Mouse (Mus musculus): ENCODE measurements around the gene Itga2b. TPM values are rescaled to one million over a fixed set of nuclear protein-coding genes. Genes with fewer than 3 reads are reported as not detected.

The Itga2b gene
- polyA plus RNA-seq, 2 experiments = 20.0 to 35.4 TPM

DNA sequence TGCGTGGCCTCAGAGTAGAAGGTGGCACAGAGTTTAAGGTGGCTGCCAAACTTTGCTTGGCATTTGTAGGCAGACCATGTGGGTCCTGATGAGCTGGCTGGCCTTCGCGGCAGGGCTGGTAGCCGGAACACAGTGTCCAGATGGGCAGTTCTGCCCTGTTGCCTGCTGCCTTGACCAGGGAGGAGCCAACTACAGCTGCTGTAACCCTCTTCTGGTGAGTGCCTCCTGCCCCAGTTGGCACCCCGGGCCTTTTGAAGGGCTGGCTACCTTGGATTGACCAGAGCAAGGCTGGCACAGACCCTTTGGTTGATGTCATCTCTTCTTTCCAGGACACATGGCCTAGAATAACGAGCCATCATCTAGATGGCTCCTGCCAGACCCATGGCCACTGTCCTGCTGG is 37.0 kb downstream of the Itga2b start:
- Histone ChIP-seq H3K27me3 (ENCODE audit: control insufficient read depth, insufficient read depth, low read length) (peaks cover 10% of the 10 kb centered on the region), H3K4me2 (ENCODE audit: low read depth) (no peak overlapping the region), H3K9me3 (ENCODE audit: control insufficient read depth, low read length) (no peaks in the 10 kb centered on the region), H3K4me3 (ENCODE audit: insufficient read depth in 1 of 2, low read depth in 2 of 2, low read length in 2 of 2) (no peak overlapping the region), H3K27ac (no peak overlapping the region), H3K9ac (replicated peaks) (no peak overlapping the region), H3K4me1 (replicated peaks; ENCODE audit: control insufficient read depth in 2 of 2, insufficient read depth in 2 of 2, low read length in 1 of 2) (peaks cover 5 to 14% of the 10 kb centered on the region in 2 experiments; a peak in 3 of 4 replicates), H3K36me3 (replicated peaks; ENCODE audit: control insufficient read depth, insufficient read depth, low read depth) (no peaks in the 10 kb centered on the region)
- ATAC-seq (ENCODE audit: insufficient read depth) = no peak
- no peak for TF ChIP-seq CTCF (IDR thresholded peaks at IDR 0.05; ENCODE audit: low read depth)
- no peak for TF ChIP-seq EP300 (IDR thresholded peaks at IDR 0.05; ENCODE audit: low read depth)
- 73% methylated on average over 6 of the region's 6 CpGs for WGBS (ENCODE audit: insufficient replicate concordance)
- DNase-seq (ENCODE audit: low read depth in 3 of 3, low spot score in 3 of 3) = no peak

DNA sequence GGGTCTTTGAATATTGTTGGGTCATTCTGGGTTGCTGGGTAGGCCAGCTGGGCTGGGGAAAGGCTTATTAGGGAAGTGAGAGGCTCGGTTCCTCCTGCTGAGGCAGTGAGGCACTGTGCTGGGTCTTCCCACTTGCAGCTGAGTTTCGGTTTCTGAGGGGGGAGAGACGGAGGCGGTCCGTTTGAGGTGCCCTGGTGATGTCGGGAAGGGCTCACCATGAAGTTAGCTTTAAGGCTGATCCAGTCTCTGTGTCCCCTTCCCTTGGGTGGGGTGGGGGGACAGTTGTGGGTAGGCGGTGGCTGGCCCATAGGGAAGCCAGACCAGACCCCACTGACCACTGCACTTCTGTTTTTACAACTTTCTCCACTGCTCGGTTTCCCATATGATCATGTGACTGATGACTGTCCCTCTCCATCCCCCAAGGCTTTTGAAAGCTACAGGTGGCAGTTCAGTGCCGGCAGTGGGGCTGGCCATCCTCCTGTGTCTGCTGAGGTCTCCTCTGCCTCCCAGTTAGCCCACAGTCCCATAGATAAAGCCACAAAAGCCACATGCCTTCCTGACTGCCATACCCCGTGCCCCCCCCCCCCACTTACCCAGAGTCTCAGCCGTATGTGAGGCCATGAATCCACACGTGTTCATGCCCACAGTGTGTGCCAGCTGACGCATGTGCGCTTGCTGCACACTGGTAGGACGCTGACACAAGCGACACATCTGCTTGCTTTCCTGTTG is 37.6 kb downstream of the Itga2b start:
- no peak overlapping the region for H3K9ac ChIP-seq (replicated peaks)
- H3K27ac ChIP-seq = no peak overlapping the region
- H3K9me3 ChIP-seq (ENCODE audit: control insufficient read depth, low read length) = no peaks in the 10 kb centered on the region
- WGBS (ENCODE audit: insufficient replicate concordance) = 16% methylated on average over 16 of the region's 16 CpGs
- ATAC-seq (ENCODE audit: insufficient read depth) (no peak), DNase-seq (ENCODE audit: low read depth in 3 of 3, low spot score in 3 of 3) (no peak)
- H3K4me3 ChIP-seq (ENCODE audit: insufficient read depth in 1 of 2, low read depth in 2 of 2, low read length in 2 of 2) = peak overlapping the region in 1 of 2 experiments; percentile 17; a peak in 2 of 4 replicates
- peaks cover 4% of the 10 kb centered on the region for H3K27me3 ChIP-seq (ENCODE audit: control insufficient read depth, insufficient read depth, low read length)
- H3K4me1 ChIP-seq (replicated peaks; ENCODE audit: control insufficient read depth in 2 of 2, insufficient read depth in 2 of 2, low read length in 1 of 2) = peaks cover 5 to 14% of the 10 kb centered on the region in 2 experiments; a peak in 3 of 4 replicates
- TF ChIP-seq EP300 (IDR thresholded peaks at IDR 0.05; ENCODE audit: low read depth) = no peak
- no peaks in the 10 kb centered on the region for H3K36me3 ChIP-seq (replicated peaks; ENCODE audit: control insufficient read depth, insufficient read depth, low read depth)
- peak overlapping the region; percentile 1; the same call in 1 of the 2 replicates for H3K4me2 ChIP-seq (ENCODE audit: low read depth)

DNA sequence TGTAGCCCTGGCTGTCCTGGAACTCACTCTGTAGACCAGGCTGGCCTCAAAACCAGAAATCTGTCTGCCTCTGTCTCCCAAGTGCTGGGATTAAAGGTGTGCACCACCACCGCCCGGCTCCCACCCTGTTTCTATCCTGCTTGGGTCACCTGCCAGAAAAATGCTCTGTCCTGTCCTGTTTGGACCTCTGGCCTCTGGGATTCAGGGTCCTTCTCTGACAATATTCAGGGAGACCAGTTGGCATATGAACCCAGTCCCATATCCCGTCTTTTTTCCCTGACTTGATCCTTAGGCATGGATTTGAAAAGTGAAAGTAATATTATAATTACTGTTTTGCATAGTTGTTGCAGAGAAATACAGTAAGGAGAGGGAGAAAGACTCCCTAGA is 38.2 kb downstream of the Itga2b start:
- Histone ChIP-seq H3K9ac (replicated peaks) (no peak overlapping the region), H3K4me2 (ENCODE audit: low read depth) (peak overlapping the region; percentile 1; the same call in 1 of the 2 replicates), H3K4me3 (ENCODE audit: insufficient read depth in 1 of 2, low read depth in 2 of 2, low read length in 2 of 2) (no peak overlapping the region), H3K36me3 (replicated peaks; ENCODE audit: control insufficient read depth, insufficient read depth, low read depth) (no peaks in the 10 kb centered on the region), H3K9me3 (ENCODE audit: control insufficient read depth, low read length) (no peaks in the 10 kb centered on the region), H3K27me3 (ENCODE audit: control insufficient read depth, insufficient read depth, low read length) (no peaks in the 10 kb centered on the region; the same call in 1 of the 2 replicates), H3K27ac (no peak overlapping the region), H3K4me1 (replicated peaks; ENCODE audit: control insufficient read depth in 2 of 2, insufficient read depth in 2 of 2, low read length in 1 of 2) (peaks cover 5 to 14% of the 10 kb centered on the region in 2 experiments; a peak in 3 of 4 replicates)
- TF ChIP-seq EP300 (IDR thresholded peaks at IDR 0.05; ENCODE audit: low read depth) (no peak), CTCF (IDR thresholded peaks at IDR 0.05; ENCODE audit: low read depth) (no peak)
- DNase-seq (ENCODE audit: low read depth in 3 of 3, low spot score in 3 of 3) (no peak), ATAC-seq (ENCODE audit: insufficient read depth) (no peak)
- WGBS (ENCODE audit: insufficient replicate concordance) = 69% methylated on average over 3 of the region's 3 CpGs

DNA sequence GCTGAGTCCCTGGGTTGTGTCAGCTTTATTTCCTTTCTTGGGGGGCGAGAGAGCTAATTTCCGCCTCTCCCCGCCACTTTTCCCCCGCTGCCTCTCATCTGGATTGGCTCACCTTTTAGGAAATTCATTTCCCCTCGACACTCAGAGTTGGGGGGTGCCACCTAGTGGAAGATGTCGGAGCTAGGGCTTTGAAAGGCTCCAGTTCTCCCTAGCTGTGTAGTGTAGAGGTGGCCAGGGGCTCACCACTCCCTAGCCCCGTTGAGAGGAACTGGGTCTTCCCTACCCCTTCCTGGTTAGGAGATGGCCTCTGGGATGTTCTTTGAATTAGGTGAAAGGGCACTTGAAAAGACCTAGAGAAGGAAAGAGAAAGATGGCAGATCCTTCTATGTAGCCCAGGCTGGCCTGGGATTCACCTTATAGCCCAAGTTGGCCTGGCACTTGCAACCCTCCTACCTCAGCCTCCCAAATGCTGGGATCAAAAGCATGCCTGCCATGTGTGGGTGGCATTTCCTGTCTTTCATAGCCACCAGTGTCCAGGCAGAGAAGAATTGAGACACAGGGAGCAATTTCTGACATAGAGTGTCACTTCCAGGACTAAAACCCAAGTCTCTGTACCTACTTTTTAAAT is 38.8 kb downstream of the Itga2b start:
- Histone ChIP-seq H3K27me3 (ENCODE audit: control insufficient read depth, insufficient read depth, low read length) (no peaks in the 10 kb centered on the region; the same call in 1 of the 2 replicates), H3K36me3 (replicated peaks; ENCODE audit: control insufficient read depth, insufficient read depth, low read depth) (no peaks in the 10 kb centered on the region), H3K9ac (replicated peaks) (peak overlapping the region; percentile 56), H3K4me2 (ENCODE audit: low read depth) (peak overlapping the region; percentile 99), H3K27ac (peak overlapping the region; percentile 35; the same call in 1 of the 2 replicates), H3K4me3 (ENCODE audit: insufficient read depth in 1 of 2, low read depth in 2 of 2, low read length in 2 of 2) (peak overlapping the region; percentile 66 to 70), H3K9me3 (ENCODE audit: control insufficient read depth, low read length) (no peaks in the 10 kb centered on the region), H3K4me1 (replicated peaks; ENCODE audit: control insufficient read depth in 2 of 2, insufficient read depth in 2 of 2, low read length in 1 of 2) (peaks cover 5 to 14% of the 10 kb centered on the region in 2 experiments; a peak in 3 of 4 replicates)
- DNase-seq (ENCODE audit: low read depth in 3 of 3, low spot score in 3 of 3) (peak in 2 of 3 experiments; percentile 55 to 74), ATAC-seq (ENCODE audit: insufficient read depth) (peak; percentile 50; the same call in 1 of the 2 replicates)
- peak; percentile 89 for TF ChIP-seq CTCF (IDR thresholded peaks at IDR 0.05; ENCODE audit: low read depth)
- no peak for TF ChIP-seq EP300 (IDR thresholded peaks at IDR 0.05; ENCODE audit: low read depth)
- WGBS (ENCODE audit: insufficient replicate concordance) = 1% methylated on average over 7 of the region's 7 CpGs
